Comparison of ENCODE assay signal across 16 mouse cellular contexts in genomic region chr12:56537342-56537741, GRCm38 (mm10). TPM values are rescaled to one million over a fixed set of nuclear protein-coding genes. Genes with fewer than 3 reads are reported as not detected.
DNase-seq lines count a peak whose midpoint lies in the region; ATAC-seq lines count a peak whose summit lies in the region.
"Had no signal": no experiment of that assay in that cellular context is flagged by ENCODE, and none has a peak within 500 bp of the region (broad histone marks: within the 10 kb centered on the region; RNA-seq: fewer than 3 reads in every experiment).

No protein-coding gene starts in this region.

- no peak for ATAC-seq in hindbrain, embryonic 11.5 days (ENCODE audit: low FRiP score)
- ATAC-seq in midbrain, embryonic 15.5 days (replicated peaks): no peak
- ATAC-seq: activated CD4-positive, CD25-positive, alpha-beta regulatory T cell, adult 4 months had no signal

- DNase-seq in hindbrain, embryonic 10.5 days (ENCODE audit: low spot score): peak; percentile 45
- no peak for DNase-seq in hindbrain, embryonic 11.5 days (ENCODE audit: low spot score)
- peak; percentile 40 for DNase-seq in embryo, embryonic 11 days
- DNase-seq in limb, embryonic 10.5 days (ENCODE audit: low spot score): peak; percentile 55
- DNase-seq in frontal cortex, adult 2 months (ENCODE audit: extremely low spot score in 1 of 2, low spot score in 1 of 2): no peak
- no peak for DNase-seq in thymus, postnatal 4 days
- no peak for DNase-seq in right cerebral cortex, adult 18-20 months
- DNase-seq: cerebellum, postnatal 36 days; kidney, postnatal 10 days; liver; thymus, postnatal 25 days had no signal

- peaks cover 24% of the 10 kb centered on the region for H3K4me1 ChIP-seq in hindbrain, embryonic 10.5 days (replicated peaks)
- peaks cover 2% of the 10 kb centered on the region; the same call in 1 of the 2 replicates for H3K4me1 ChIP-seq in hindbrain, embryonic 11.5 days (replicated peaks; ENCODE audit: control insufficient read depth, insufficient read depth, low read length)
- H3K4me1 ChIP-seq in limb, embryonic 10.5 days: peaks cover 31% of the 10 kb centered on the region
- H3K4me1 ChIP-seq in midbrain, embryonic 15.5 days: peaks cover 18% of the 10 kb centered on the region

- H3K9ac ChIP-seq in hindbrain, embryonic 11.5 days (ENCODE audit: low read depth, low read length): no peak overlapping the region
- no peak overlapping the region for H3K9ac ChIP-seq in midbrain, embryonic 15.5 days
- H3K9ac ChIP-seq: embryonic facial prominence, embryonic 15.5 days had no signal

- H3K4me2 ChIP-seq in hindbrain, embryonic 11.5 days (replicated peaks; ENCODE audit: low read depth, low read length): no peak overlapping the region
- no peak overlapping the region for H3K4me2 ChIP-seq in midbrain, embryonic 15.5 days

- no peak overlapping the region for H3K4me3 ChIP-seq in hindbrain, embryonic 10.5 days
- no peak overlapping the region for H3K4me3 ChIP-seq in hindbrain, embryonic 11.5 days (ENCODE audit: low read depth, low read length)
- H3K4me3 ChIP-seq in limb, embryonic 10.5 days: no peak overlapping the region
- H3K4me3 ChIP-seq in midbrain, embryonic 15.5 days: peak overlapping the region; percentile 27; the same call in 1 of the 2 replicates
- H3K4me3 ChIP-seq: embryonic facial prominence, embryonic 15.5 days had no signal

- no peaks in the 10 kb centered on the region for H3K36me3 ChIP-seq in hindbrain, embryonic 10.5 days
- H3K36me3 ChIP-seq in hindbrain, embryonic 11.5 days (ENCODE audit: control insufficient read depth, insufficient read depth, low read length): no peaks in the 10 kb centered on the region
- H3K36me3 ChIP-seq in limb, embryonic 10.5 days: no peaks in the 10 kb centered on the region
- no peaks in the 10 kb centered on the region for H3K36me3 ChIP-seq in midbrain, embryonic 15.5 days (replicated peaks)
- H3K36me3 ChIP-seq: embryonic facial prominence, embryonic 15.5 days had no signal

- no peaks in the 10 kb centered on the region for H3K9me3 ChIP-seq in hindbrain, embryonic 10.5 days
- H3K9me3 ChIP-seq in hindbrain, embryonic 11.5 days (ENCODE audit: control insufficient read depth, low read length): no peaks in the 10 kb centered on the region
- no peaks in the 10 kb centered on the region for H3K9me3 ChIP-seq in limb, embryonic 10.5 days (replicated peaks)
- no peaks in the 10 kb centered on the region for H3K9me3 ChIP-seq in midbrain, embryonic 15.5 days
- H3K9me3 ChIP-seq: embryonic facial prominence, embryonic 15.5 days had no signal

- peaks cover 100% of the 10 kb centered on the region for H3K27me3 ChIP-seq in hindbrain, embryonic 10.5 days (ENCODE audit: insufficient read depth, poor library complexity, severe bottlenecking)
- peaks cover 95% of the 10 kb centered on the region for H3K27me3 ChIP-seq in hindbrain, embryonic 11.5 days (ENCODE audit: control insufficient read depth, insufficient read depth, low read length)
- peaks cover 100% of the 10 kb centered on the region for H3K27me3 ChIP-seq in limb, embryonic 10.5 days (ENCODE audit: low read depth, poor library complexity, severe bottlenecking)
- peaks cover 88% of the 10 kb centered on the region for H3K27me3 ChIP-seq in midbrain, embryonic 15.5 days (replicated peaks)

- WGBS in hindbrain, embryonic 10.5 days: under 1% methylated on average over 19 of the region's 19 CpGs
- WGBS in hindbrain, embryonic 11.5 days: 1% methylated on average over 19 of the region's 19 CpGs
- under 1% methylated on average over 19 of the region's 19 CpGs for WGBS in limb, embryonic 10.5 days
- 1% methylated on average over 19 of the region's 19 CpGs for WGBS in midbrain, embryonic 15.5 days

- no peak overlapping the region for H3K27ac ChIP-seq in hindbrain, embryonic 10.5 days
- no peak overlapping the region for H3K27ac ChIP-seq in hindbrain, embryonic 11.5 days (ENCODE audit: low read depth, low read length)
- no peak overlapping the region for H3K27ac ChIP-seq in limb, embryonic 10.5 days
- H3K27ac ChIP-seq in midbrain, embryonic 15.5 days: no peak overlapping the region
- H3K27ac ChIP-seq: embryonic facial prominence, embryonic 15.5 days had no signal

RNA-seq across cellular contexts. Expression of gene Nkx2-1, which starts 0.6 kb away (rescaled TPM):
- 3.2 and 3.6 TPM in 2 replicates for polyA plus RNA-seq in hindbrain, embryonic 10.5 days (2016; fragmentation: Nextera tagmentation; extraction: Ambion mirVana)
- 0.11 and 0.29 TPM in 2 replicates for polyA plus RNA-seq in hindbrain, embryonic 11.5 days (2014; fragmentation: Nextera tagmentation; extraction: Ambion mirVana)
- polyA plus RNA-seq in limb, embryonic 10.5 days (2016; fragmentation: Nextera tagmentation; extraction: Ambion mirVana): not detected in 2 replicates
- polyA plus RNA-seq in midbrain, embryonic 15.5 days (2015; fragmentation: Nextera tagmentation; extraction: Ambion mirVana): 6.3 and 8.0 TPM in 2 replicates
- 0.18 and 0.36 TPM in 2 replicates for polyA plus RNA-seq in frontal cortex, adult 2 months (2012; rRNA removed)
- polyA plus RNA-seq: activated CD4-positive, CD25-positive, alpha-beta regulatory T cell, adult 4 months; embryonic facial prominence, embryonic 15.5 days; intestine, embryonic 14.5 days; spleen, adult 2 months had no signal

Comparison
In these comparisons a context has a peak if more than half of its experiments do, and no peak if none do; other contexts are left out.
1. DNase-seq: peak in hindbrain, embryonic 10.5 days (single experiment), embryo, embryonic 11 days (single experiment) and limb, embryonic 10.5 days (single experiment); none in hindbrain, embryonic 11.5 days (single experiment), frontal cortex, adult 2 months (0 of 2), thymus, postnatal 4 days (single experiment) and right cerebral cortex, adult 18-20 months (single experiment).